Mouse (Mus musculus) monocyte, adult 5-6 weeks (primary cell): ENCODE data around the gene Psph. TPM values are rescaled to one million over a fixed set of nuclear protein-coding genes. Genes with fewer than 3 reads are reported as not detected.
A peak's percentile ranks its signal among the peaks of the same experiment; 100 is the strongest.
"Not testable (repeated sequence)": the region's sequence is repeated elsewhere in the genome, so short reads cannot be mapped to it uniquely, and the experiment has no call there.

Source experiments
- ATAC-seq: fragments of 153-309, 156-312 bp; replicated peaks from 2 replicates; pipeline ENCODE4 v1.8.0; 2017; ENCODE audit warnings: mild to moderate bottlenecking; ENCODE audit not compliant: low TSS enrichment, insufficient number of reproducible peaks, severe bottlenecking, poor library complexity, low FRiP score
- total RNA-seq: library from RNA; stranded (forward); fragments of 200-1000, 200-491, 200-594 nt; gene quantifications from 3 replicates; pipeline ENCODE4 v1.2.3, GENCODE M21; 2017

Gene Psph
- total RNA-seq = 6.7 to 17.3 TPM (median 10.8 TPM) in 3 replicates

DNA sequence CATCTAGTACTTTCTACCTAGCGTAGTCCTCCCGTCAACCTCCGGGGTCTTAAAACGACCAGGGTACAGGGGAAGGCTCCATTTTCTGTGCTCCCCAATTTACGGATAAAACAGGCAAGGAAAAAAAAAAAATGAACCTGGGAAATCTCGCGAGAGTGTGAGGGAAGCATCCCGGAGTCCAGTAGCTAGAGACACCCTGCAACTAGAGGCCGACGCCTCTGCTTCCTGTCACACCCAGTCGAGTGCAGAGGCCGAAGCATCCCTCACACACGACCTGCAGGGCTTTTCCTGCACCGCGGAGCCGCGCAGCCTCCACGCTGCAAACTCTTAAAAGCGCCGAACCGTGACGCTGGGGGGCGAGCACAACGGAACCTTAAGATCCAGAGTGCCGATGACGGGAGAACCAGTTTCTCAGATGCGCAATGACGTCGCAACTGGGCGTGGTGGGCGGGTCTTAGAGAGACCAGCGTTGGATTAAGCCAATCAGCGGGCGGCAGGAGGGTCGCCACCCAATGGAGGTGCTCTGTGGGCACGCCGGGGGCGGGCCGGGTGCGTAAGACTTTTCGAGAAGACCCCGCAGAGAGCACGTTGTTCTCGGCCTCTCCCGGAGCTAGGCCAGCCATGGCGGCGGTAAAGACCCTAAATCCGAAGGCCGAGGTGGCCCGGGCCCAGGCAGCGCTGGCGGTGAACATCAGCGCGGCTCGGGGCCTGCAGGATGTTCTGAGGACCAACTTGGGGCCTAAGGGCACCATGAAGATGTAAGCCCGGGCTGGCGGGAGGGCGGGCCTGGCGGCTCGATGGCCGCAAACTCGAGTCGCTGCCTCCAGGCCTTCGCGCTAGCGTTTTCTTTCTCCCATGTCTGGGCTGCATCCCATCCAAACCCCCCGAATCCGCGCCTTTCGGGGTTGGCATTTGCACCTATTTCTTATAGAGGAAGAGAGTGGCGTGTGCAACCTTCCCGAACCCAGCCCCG, at the start of gene Psph:
Gene Psph, minus strand, starts transcription at position 632 of the 973 bp plus-strand sequence.
- ATAC-seq = peak; percentile 90

- ATAC-seq = not testable (repeated sequence)
Measured at GRCm38 (mm10) chr5:129790591-129790990, 3.3 kb upstream of the Psph start.

GRCm38 (mm10) chr5:129787818-129788593, 757 bp upstream of the Psph start:
- ATAC-seq = no peak

GRCm38 (mm10) chr5:129786161-129786560, 1.1 kb downstream of the Psph start:
- ATAC-seq = no peak

GRCm38 (mm10) chr5:129785235-129785870, 1.9 kb downstream of the Psph start:
- no peak for ATAC-seq

GRCm38 (mm10) chr5:129782211-129782610, 5.0 kb downstream of the Psph start:
- ATAC-seq = no peak

GRCm38 (mm10) chr5:129780131-129780530, 7.1 kb downstream of the Psph start:
- no peak for ATAC-seq

GRCm38 (mm10) chr5:129778996-129779716, 8.1 kb downstream of the Psph start:
- ATAC-seq = peak; percentile 54

DNA sequence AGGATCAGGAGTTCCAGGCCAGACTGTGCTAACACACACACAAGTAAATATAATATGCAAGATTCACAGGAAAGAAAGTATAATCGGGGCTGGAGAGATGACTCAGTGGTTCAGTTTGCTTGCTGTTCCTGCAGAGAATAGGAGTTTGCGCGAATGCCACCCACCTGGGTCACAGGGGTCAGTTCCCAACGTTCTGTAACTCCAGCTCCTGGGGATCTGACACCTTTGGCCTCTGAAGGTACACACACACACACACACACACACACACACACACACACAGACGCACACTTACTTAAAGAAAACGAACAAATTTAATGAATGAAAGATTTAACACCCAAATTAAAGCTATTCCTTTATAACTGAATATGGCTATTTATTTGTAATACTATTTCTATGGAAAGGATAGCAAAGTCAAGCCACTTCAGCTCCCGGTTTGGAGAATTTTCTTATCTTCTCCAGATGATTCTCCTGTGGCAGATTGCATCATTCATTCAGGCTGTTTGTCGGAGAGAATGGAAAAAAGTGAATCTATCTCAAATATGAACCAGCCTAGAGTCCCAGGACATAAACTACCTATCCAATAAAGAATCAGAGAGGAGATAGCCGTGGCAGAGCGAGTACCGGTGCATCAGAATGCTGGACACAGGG, 8.8 kb downstream of the Psph start:
- no peak for ATAC-seq

- no peak for ATAC-seq
Measured at GRCm38 (mm10) chr5:129774661-129775060, 12.6 kb downstream of the Psph start.

GRCm38 (mm10) chr5:129773330-129773729, 13.9 kb downstream of the Psph start:
- ATAC-seq = not testable (repeated sequence)

GRCm38 (mm10) chr5:129772433-129772832, 14.8 kb downstream of the Psph start:
- no peak for ATAC-seq

- no peak for ATAC-seq
Measured at GRCm38 (mm10) chr5:129770443-129771355, 16.6 kb downstream of the Psph start.

DNA sequence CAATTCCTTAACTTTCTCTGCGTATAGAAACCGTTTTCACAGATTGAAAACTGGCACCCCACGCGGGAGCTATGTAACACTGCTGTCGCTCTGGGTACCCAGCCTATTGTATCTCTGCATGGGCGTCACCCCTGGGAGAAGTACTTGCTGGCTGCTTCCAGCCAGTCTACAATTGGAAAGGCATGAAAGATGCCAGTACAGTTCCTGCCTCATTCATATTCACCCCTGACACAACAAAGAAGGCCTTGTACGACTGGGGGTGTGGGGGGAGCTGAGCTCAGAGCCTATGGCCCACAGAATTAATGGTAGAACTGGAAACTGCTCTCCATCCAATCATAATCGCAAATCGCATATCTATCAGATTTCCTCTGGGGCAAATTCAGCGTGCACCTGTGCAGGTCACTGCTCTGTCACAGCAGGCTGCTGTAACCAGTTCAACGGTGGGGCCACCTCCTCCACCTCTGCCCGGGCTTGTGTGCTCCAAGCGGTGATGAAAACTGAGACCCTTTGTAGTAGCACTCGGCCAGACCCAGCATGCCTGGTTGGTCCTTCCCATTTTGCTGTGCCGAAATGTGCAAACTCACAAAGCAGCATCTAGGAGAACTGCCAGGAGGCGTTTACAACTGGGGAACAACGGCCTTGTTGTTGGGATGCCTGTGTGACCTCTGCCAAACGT, 25.2 kb downstream of the Psph start:
- no peak for ATAC-seq

- ATAC-seq = no peak
Measured at GRCm38 (mm10) chr5:129759929-129760480, 27.2 kb downstream of the Psph start.

DNA sequence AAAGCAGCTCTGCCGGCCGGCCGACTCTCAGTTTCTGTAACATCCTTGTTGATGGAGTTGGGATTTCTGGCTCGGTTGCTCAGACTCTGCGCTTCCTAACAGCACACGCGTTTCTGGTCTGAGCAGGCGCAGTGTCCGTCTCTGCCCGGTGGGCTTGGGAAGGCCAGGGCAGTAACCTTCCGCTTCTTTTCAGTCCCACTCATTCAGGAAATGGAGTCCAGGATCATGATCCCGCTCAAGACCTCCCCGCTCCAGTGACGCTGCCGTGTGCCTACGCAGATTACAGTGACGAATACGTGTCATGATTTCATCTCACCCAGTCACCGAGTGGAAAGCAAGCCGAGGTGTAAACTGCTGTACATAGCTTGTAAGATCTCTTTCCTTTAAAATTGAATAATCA, 30.4 kb downstream of the Psph start:
- ATAC-seq = no peak
